Mouse (Mus musculus): ENCODE results near the gene Tpp1.

GRCm38 (mm10) chr7:105762517-105763270 lies 10.7 kb upstream of the Tpp1 start:
- no peak for TF ChIP-seq POLR2A (IDR thresholded peaks at IDR 0.05; ENCODE audit: extremely low read depth, insufficient read depth, low read length)
- TF ChIP-seq CTCF (IDR thresholded peaks at IDR 0.05; ENCODE audit: extremely low read depth, insufficient read depth, low read length) = no peak
